Mouse (Mus musculus): ENCODE measurements around the gene Dhrs11.

DNA sequence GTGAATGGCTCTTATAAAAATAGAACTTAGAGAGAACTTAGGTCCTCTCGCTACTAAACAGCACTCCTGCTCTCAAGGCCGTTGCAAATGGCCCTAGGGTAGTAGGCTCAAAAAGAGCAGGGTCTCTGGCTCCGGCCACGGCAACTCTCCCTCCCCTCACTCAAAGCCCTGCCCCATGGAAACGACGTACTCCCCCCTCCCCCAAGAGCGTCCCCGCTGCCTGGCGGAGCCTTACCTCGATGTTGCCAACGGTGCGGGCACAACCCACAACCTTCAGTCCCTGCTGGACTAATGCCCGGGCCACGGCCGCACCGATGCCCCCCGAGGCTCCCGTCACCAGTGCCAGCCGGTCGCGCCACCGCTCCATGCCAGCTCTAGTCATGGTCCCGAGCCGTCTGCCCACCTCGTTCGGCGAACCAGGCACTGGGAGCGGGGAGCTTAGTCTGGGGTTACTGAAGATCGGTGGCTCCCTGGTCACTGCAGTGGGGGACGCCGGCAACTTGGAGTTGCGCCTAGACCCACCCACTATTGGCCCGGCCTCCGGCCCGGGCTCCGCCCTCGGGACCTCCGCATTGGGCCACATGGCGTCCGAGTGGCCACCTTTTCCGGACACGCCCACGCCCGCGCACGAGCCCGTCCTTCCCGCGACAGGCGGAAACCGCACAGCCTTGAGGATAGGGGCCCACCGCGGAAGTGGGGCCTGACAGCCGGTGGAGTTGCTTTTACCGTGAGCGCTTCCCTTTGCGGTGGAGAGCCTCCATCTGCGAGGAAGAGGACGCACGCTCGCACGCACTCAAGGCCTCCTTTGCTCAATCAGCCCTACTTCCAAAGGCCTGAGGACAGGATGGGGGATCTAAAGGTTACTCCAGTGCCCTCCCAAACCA, at the start of gene Dhrs11:
- no peak for TF ChIP-seq POLR2A (IDR thresholded peaks at IDR 0.05; ENCODE audit: borderline replicate concordance, extremely low read depth, insufficient read depth, insufficient read length, poor library complexity, severe bottlenecking)
- no peak for TF ChIP-seq CTCF (IDR thresholded peaks at IDR 0.05; ENCODE audit: borderline replicate concordance, extremely low read depth, insufficient read depth, insufficient read length)
